Mouse (Mus musculus) heart, postnatal 0 days (tissue): Measurements from ENCODE around the gene Ampd3. TPM values are rescaled to one million over a fixed set of nuclear protein-coding genes. Genes with fewer than 3 reads are reported as not detected.
A peak's percentile ranks its signal among the peaks of the same experiment; 100 is the strongest.

Experiments
- ATAC-seq: fragments of 200-750 bp; cut with Nextera tagmentation; 2 replicates; pipeline ENCODE4 v1.8.0; 2017; ENCODE audit warnings: low read depth, moderate number of reproducible peaks, moderate library complexity; ENCODE audit not compliant: insufficient read depth
- DNase-seq: peaks from one replicate; pipeline ENCODE4 v3.0.0-alpha.2; 2016; ENCODE audit warnings: low spot score
- H3K27ac ChIP-seq: fragments of 300-500 bp; sonication (generic); 2 replicates; pipeline ENCODE4 v1.5.1; 2014; ENCODE audit warnings: low read depth, mild to moderate bottlenecking
- H3K27me3 ChIP-seq: fragments of 300-500 bp; sonication (generic); 2 replicates; pipeline ENCODE4 v1.6.1; 2014; ENCODE audit warnings: low read length, mixed read lengths; ENCODE audit not compliant: control insufficient read depth, insufficient read depth
- H3K36me3 ChIP-seq: fragments of 300-500 bp; sonication (generic); replicated peaks from 2 replicates; pipeline ENCODE4 v1.6.1; 2014; ENCODE audit warnings: low read length, mixed read lengths; ENCODE audit not compliant: control insufficient read depth, insufficient read depth
- H3K4me1 ChIP-seq: fragments of 300-500 bp; sonication (generic); 2 replicates; pipeline ENCODE4 v1.6.1; 2014; ENCODE audit warnings: antibody characterized with exemption; ENCODE audit not compliant: control insufficient read depth, insufficient read depth
- H3K4me2 ChIP-seq: fragments of 300-500 bp; sonication (generic); 2 replicates; pipeline ENCODE4 v1.6.1; 2014; ENCODE audit warnings: low read depth, mild to moderate bottlenecking, low read length, moderate library complexity
- H3K4me3 ChIP-seq: fragments of 300-500 bp; sonication (generic); 2 replicates; pipeline ENCODE4 v1.5.1; 2014; ENCODE audit warnings: low read depth, low read length
- H3K9ac ChIP-seq: fragments of 300-500 bp; sonication (generic); replicated peaks from 2 replicates; pipeline ENCODE4 v1.6.1; 2014; ENCODE audit warnings: low read depth, low read length, mixed read lengths
- H3K9me3 ChIP-seq: fragments of 300-500 bp; sonication (generic); replicated peaks from 2 replicates; pipeline ENCODE4 v1.6.1; 2016; ENCODE audit warnings: low read length; ENCODE audit not compliant: control insufficient read depth
- CTCF ChIP-seq: IDR thresholded peaks from 2 replicates; pipeline ENCODE4 v1.5.1; 2016; ENCODE audit warnings: antibody characterized with exemption, control low read depth, low read depth
- EP300 ChIP-seq: IDR thresholded peaks from 2 replicates; pipeline ENCODE4 v1.6.1; 2016; ENCODE audit warnings: antibody characterized with exemption, low read depth
- WGBS: fragments of 180-500 bp; shearing (Covaris S2); extraction: QIAGEN DNeasy Blood & Tissue Kit; methylation state at CpG from one replicate; pipeline ENCODE4 v1.1.7; 2014; 5-methylcytosine and 5-hydroxymethylcytosine counted together
- microRNA-seq: library from miRNA; unstranded; fragments of <30 nt; microRNA quantifications from one replicate; pipeline ENCODE4, GENCODE M21; 2016
- polyA plus RNA-seq: library from polyadenylated mRNA; unstranded; fragments of >200 nt; fragmentation: Nextera tagmentation; extraction: Ambion mirVana; gene quantifications from 2 replicates; pipeline ENCODE4 v1.2.1, GENCODE M21; 2015
- total RNA-seq: library from RNA; depleted of rRNA; stranded (reverse); fragments of >200 nt; gene quantifications from 2 replicates; pipeline ENCODE4 v1.2.3, GENCODE M21; 2014; ENCODE audit warnings: low replicate concordance; rRNA removed

Gene Ampd3
- total and polyA plus RNA-seq, 2 experiments from 2014 or later: 15.6 to 19.7 TPM

GRCm38 (mm10) chr7:110854519-110854918 is 86.5 kb downstream of the Ampd3 start:
- 64% methylated on average over 3 of the region's 3 CpGs for WGBS
- no peak overlapping the region for H3K27ac ChIP-seq
- no peak for DNase-seq

GRCm38 (mm10) chr7:110854927-110855546 is 87.0 kb downstream of the Ampd3 start:
- ATAC-seq (peak; percentile 60), DNase-seq (peak; percentile 60)
- WGBS: 55% methylated on average over 8 of the region's 8 CpGs
- H3K36me3 ChIP-seq: no peaks in the 10 kb centered on the region
- H3K27ac ChIP-seq: no peak overlapping the region
- no peak overlapping the region for H3K9ac ChIP-seq
- no peak overlapping the region for H3K4me2 ChIP-seq
- no peaks in the 10 kb centered on the region for H3K27me3 ChIP-seq
- H3K9me3 ChIP-seq: no peaks in the 10 kb centered on the region
- TF ChIP-seq EP300 (no peak), CTCF (no peak)
- peaks cover 4% of the 10 kb centered on the region; the same call in 1 of the 2 replicates for H3K4me1 ChIP-seq
- no peak overlapping the region for H3K4me3 ChIP-seq

More at GRCm38 (mm10) chr7:110854519-110854918, 86.5 kb downstream of the Ampd3 start:
- Histone ChIP-seq H3K4me1 (peaks cover 4% of the 10 kb centered on the region; the same call in 1 of the 2 replicates), H3K9ac (no peak overlapping the region), H3K36me3 (no peaks in the 10 kb centered on the region), H3K4me2 (no peak overlapping the region), H3K9me3 (no peaks in the 10 kb centered on the region), H3K4me3 (no peak overlapping the region), H3K27me3 (no peaks in the 10 kb centered on the region)
- TF ChIP-seq EP300 (no peak), CTCF (no peak)
- ATAC-seq: no peak

GRCm38 (mm10) chr7:110855604-110856003 is 87.6 kb downstream of the Ampd3 start:
- no peak for ATAC-seq
- DNase-seq: no peak
- no peaks in the 10 kb centered on the region for H3K27me3 ChIP-seq
- WGBS: 67% methylated on average over 1 of the region's 1 CpGs
- H3K4me3 ChIP-seq: no peak overlapping the region
- H3K4me2 ChIP-seq: no peak overlapping the region
- H3K36me3 ChIP-seq: no peaks in the 10 kb centered on the region
- peaks cover 4% of the 10 kb centered on the region; the same call in 1 of the 2 replicates for H3K4me1 ChIP-seq
- TF ChIP-seq CTCF: no peak
- no peak for TF ChIP-seq EP300
- no peak overlapping the region for H3K27ac ChIP-seq
- no peaks in the 10 kb centered on the region for H3K9me3 ChIP-seq
- H3K9ac ChIP-seq: no peak overlapping the region

GRCm38 (mm10) chr7:110860129-110860528 is 92.1 kb downstream of the Ampd3 start:
- DNase-seq: no peak

More at GRCm38 (mm10) chr7:110860129-110860528, 92.1 kb downstream of the Ampd3 start:
- ATAC-seq: no peak
- no peaks in the 10 kb centered on the region for H3K36me3 ChIP-seq
- H3K4me2 ChIP-seq: no peak overlapping the region
- H3K9me3 ChIP-seq: no peaks in the 10 kb centered on the region
- H3K9ac ChIP-seq: no peak overlapping the region
- H3K27ac ChIP-seq: no peak overlapping the region
- TF ChIP-seq CTCF (no peak), EP300 (no peak)
- peaks cover 4% of the 10 kb centered on the region; the same call in 1 of the 2 replicates for H3K4me1 ChIP-seq
- no peaks in the 10 kb centered on the region for H3K27me3 ChIP-seq
- 30% methylated on average over 5 of the region's 5 CpGs for WGBS
- no peak overlapping the region for H3K4me3 ChIP-seq

Small RNA genes lying within 50 kb of the gene (microRNA-seq; reads per million reads assigned to microRNA genes)
- not detected for gene Gm47282

Other genes with a start within 250 kb of the Ampd3 start
- 56.9 and 64.6 TPM in 2 replicates for gene Sbf2, start 153.3 kb upstream of the Ampd3 start, total RNA-seq
- 19.2 and 21.3 TPM in 2 replicates for gene Sbf2, start 153.3 kb upstream of the Ampd3 start, polyA plus RNA-seq
- 9.4 and 18.0 TPM in 2 replicates for gene Adm, start 140.5 kb upstream of the Ampd3 start, total RNA-seq
- gene Adm, start 140.5 kb upstream of the Ampd3 start, polyA plus RNA-seq: 34.5 and 39.7 TPM in 2 replicates
- 59.9 and 144 TPM in 2 replicates for gene Rnf141, start 76.3 kb downstream of the Ampd3 start, total RNA-seq
- gene Rnf141, start 76.3 kb downstream of the Ampd3 start, polyA plus RNA-seq: 22.7 and 26.4 TPM in 2 replicates
- 38.9 and 56.7 TPM in 2 replicates for gene Lyve1, start 95.0 kb downstream of the Ampd3 start, total RNA-seq
- gene Lyve1, start 95.0 kb downstream of the Ampd3 start, polyA plus RNA-seq: 13.8 and 15.2 TPM in 2 replicates
- gene Mrvi1, start 214.3 kb downstream of the Ampd3 start, total RNA-seq: 6.5 and 7.6 TPM in 2 replicates
- gene Mrvi1, start 214.3 kb downstream of the Ampd3 start, polyA plus RNA-seq: 3.1 and 3.5 TPM in 2 replicates